Mouse (Mus musculus) CD4-positive, CD25-positive, alpha-beta regulatory T cell, adult 4 months (primary cell): ENCODE data around the gene Tedc1. TPM values are rescaled to one million over a fixed set of nuclear protein-coding genes. Genes with fewer than 3 reads are reported as not detected.

Source experiments
- ATAC-seq: one replicate; pipeline ENCODE4 v1.8.0; 2017
- polyA plus RNA-seq, 2 experiments: library from polyadenylated mRNA; unstranded; fragments of 100-300 nt; shearing (Covaris generic); gene quantifications; one replicate each; pipeline ENCODE4 v1.2.1; 2017

Tedc1 gene
- polyA plus RNA-seq, 2 experiments from 2014 or later, result 1.5 to 3.3 TPM

DNA sequence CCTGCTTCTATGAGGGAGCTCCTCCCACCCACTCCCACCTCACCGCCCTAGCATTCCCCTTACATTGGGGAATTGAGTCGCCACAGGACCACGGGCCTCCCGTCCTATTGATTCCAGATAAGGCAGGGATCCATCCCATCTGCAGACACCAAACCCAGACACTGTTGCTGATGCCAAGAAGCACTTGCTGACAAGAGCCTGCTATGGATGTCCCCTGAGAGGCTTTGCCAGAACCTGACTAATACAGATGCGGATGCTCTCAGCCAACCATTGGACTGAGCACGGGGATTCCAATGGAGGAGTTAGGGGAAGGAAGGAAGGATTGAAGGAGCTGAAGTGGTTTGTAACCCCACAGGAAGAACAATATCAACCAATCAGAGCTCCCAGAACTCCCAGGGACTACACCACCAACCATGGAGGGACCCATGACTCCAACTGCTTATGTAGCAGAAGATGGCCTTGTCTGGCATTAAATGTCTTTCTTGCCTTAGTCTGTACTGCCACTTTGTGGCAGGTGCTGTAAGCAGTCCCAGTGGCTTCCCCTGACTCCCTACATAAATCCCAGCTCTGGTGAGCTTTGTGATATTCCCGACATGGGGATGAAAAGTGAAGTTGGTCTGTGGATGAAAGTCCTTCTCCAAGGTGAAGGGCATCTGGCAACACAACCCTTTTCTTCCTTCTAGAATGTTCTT lies 49.2 kb downstream of the Tedc1 start:
- ATAC-seq, result no peak

DNA sequence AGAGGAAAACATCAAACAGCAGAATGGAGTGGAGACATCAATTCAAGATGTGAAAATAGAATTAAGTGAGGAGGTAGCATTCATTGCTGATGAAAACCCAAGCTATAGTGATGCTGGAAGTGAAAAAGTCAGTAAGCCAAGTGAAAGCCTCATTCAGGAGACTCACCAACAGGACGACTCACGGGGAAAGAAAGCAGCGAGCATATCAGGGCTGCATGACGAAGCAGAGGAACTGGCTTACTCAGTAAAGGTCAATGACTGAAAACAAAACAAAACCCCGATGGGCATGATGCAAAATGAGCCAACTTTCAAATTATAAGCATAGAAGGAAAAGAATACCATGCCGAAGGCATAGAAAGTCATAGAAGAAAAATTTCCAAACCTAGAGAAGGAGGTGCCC lies 51.5 kb downstream of the Tedc1 start:
- no peak for ATAC-seq

DNA sequence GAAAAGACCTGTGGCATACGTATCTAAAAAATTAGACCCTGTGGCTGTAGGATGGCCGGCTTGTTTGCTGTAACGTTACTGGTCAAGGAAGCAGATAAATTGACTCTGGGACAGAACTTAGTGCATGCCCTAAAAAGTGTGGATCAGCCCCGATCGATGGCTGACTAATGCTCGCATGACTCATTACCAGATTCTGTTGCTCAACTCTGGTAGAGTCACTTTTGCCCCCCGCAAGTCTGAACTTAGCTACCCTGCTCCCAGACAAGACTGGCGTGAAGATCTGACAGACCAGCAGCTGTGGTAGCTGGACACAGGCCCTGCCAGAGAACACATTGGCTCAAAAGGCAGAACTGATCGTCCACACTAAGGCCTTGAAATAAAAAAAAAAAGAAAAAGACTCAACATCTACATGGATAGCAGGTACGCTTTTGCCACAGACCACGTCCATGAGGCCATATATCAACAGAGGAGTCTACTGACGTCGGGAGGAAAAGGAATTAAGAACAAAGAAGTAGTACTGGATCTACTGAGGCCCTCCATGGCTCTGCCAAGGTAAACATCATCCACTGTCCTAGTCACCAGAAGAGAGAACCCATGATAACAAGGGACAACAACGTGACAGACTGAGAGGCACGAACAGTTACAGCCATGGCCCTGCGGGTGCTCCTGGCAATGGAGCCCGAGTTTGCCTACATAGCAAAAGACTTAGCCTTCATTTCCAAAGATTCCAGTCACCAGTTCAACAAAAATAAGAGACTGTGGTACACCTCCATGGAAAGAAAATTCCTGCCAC lies 54.6 kb downstream of the Tedc1 start:
- no peak for ATAC-seq

DNA sequence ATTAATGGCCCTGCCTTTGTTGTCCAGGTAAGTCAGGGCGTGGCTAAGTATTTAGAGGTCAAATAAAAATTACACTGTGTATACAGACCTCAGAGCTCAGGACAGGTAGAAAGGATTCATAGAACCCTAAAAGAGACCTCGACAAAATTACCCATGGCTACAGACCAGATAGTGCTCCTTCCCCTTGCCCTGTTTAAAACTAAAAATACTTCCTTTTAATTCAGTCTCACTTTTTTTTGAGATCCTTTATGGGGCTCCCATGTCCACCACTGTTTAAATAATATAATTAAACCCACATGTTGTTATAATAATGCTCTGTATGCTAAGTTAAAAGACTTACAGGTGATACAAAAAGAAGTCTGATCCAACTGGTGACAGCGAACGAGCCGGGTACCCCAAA lies 55.6 kb downstream of the Tedc1 start:
- ATAC-seq, result no peak

DNA sequence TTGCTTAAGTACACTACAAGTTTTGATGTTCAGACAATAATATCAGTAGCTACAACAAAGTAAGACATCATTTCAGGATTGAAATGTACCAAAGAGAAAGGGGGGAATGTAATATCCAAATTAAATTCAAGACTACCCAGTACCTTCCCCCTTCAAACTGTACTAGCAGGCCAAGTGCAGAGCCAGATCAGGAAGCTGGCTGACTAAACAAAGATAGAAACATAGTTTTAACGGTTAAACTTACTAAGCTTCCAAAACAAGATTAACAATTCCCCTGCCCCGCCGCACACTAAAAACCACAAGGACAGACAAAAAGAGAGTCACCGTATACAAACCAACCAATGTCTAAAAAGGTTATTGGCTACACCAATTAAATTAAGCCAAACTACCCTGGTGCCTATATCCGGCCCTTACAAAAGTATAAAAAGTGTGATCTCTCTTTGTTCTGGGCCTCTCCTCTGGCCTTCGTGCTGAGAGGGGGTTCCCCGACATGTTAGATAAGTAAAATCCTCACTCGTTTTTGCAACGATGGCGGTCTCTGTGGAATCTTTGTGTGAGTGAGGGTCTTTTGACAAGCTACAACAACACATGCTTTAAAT lies 56.2 kb downstream of the Tedc1 start:
- peak; percentile 35 for ATAC-seq

DNA sequence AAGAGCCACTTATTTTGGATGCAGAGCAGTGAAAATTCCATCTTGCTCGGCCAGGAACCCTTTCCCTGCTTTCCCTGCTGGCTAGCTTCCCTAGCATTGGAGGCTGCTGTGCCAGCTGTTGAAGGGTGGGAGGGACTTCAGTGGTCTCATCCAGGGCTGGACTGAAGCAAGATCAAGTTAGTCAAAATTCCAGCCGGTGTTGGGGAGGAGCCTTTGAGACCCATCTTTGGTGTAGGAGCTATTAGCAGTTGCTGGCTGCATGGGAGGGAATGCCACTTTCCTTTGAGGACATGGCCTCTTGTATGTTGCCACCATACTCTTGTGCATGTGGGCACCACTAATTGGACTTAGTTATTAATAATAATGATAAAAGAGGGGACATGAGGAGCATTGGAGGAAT lies 57.0 kb downstream of the Tedc1 start:
- no peak for ATAC-seq

DNA sequence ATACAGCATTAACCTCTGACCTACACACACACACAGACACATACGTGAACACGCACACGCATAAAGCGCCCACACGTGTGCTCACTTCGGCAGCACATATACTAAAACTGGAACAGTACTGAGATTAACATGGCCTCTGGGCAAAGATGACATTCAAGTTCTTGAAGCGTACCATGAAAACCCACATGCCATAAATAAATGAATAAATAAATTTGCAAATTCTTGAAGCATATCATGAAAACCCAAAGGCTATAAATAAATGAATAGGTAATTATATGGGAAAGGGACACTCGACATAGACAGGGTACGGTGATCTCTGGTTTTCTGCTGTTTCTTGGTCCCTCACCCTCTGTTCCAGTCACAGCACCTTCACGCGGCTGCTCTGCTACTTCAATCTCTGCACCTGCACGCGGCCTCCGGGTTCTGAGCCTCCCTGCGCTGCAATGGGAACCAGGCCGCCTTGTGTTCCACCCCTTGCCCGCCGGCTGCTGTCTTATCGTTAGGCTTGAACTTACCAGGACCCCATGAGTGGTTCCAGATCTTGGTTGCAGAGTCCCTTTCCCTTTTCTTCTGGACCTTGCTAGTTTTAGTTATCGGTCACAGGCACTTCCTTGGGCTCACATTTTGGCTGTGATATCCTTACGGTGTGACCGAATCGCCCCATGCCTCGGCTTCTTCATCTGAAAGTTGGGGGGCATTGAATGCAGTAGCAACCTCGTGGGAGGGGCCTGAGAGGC lies 58.0 kb downstream of the Tedc1 start:
- no peak for ATAC-seq

DNA sequence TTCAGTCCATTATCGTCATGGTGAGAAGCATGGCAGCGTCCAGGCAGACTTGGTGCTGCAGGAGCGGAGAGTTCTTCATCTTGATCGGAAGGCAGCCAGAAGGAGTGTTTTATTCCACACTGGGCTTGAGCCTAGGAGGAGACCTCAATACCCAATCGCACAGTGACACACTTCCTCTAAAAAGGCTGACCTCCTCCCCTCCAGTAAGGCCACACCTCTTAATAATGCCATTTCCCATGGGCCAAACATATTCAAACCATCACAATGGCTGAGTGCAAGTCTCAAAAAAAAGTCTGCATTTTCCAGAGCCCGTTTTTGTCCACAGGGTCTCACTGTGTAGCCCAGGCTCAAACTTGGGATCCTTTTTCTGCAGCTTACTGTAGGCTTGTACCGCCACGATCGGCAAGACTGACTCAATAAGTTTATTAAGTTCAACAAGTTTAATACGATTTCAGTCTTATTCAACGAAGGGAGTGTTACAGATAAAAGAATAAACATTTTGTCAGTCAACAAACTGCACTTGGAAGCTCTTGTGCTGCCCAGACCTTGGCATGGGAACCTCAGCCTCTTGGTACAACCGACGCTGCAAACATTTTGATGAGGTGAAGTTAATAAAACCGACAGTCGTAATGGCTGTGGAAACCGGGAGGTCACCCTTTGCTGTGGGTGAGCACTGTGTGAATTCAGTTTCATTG lies 58.9 kb downstream of the Tedc1 start:
- no peak for ATAC-seq

Other genes with a start within 250 kb of the Tedc1 start
- gene Jag2, start 226.6 kb upstream of the Tedc1 start, polyA plus RNA-seq, result 1 to 10 TPM; 1.1 to 2.0 TPM
- 10 to 100 TPM; 38.1 to 42.5 TPM for gene Nudt14, start 214.3 kb upstream of the Tedc1 start, polyA plus RNA-seq
- gene Btbd6, start 179.9 kb upstream of the Tedc1 start, polyA plus RNA-seq, result 1 to 10 TPM; 7.8 to 8.7 TPM
- 10 to 100 TPM; 26.9 to 32.7 TPM for gene Brf1, start 155.7 kb upstream of the Tedc1 start, polyA plus RNA-seq
- 1 to 10 TPM; 5.8 to 7.3 TPM for gene Pacs2, start 141.9 kb upstream of the Tedc1 start, polyA plus RNA-seq
- gene Tex22, start 81.9 kb upstream of the Tedc1 start, polyA plus RNA-seq, result not detected
- gene Mta1, start 58.1 kb upstream of the Tedc1 start, polyA plus RNA-seq, result 10 to 100 TPM in 1 of 2 experiments, 1 to 10 TPM in 1; 9.6 to 15.1 TPM
- 1 to 10 TPM; 5.7 to 6.9 TPM for gene Crip2, start 16.2 kb upstream of the Tedc1 start, polyA plus RNA-seq
- 1,000 to 10,000 TPM in 1 of 2 experiments, 100 to 1,000 TPM in 1; 784 to 1,045 TPM for gene Crip1, start 10.1 kb upstream of the Tedc1 start, polyA plus RNA-seq
- gene Tmem121, start 29.5 kb downstream of the Tedc1 start, polyA plus RNA-seq, result not detected